Mouse (Mus musculus): ENCODE measurements around the gene Tcf20. TPM values are rescaled to one million over a fixed set of nuclear protein-coding genes. Genes with fewer than 3 reads are reported as not detected.

Tcf20 gene
- total RNA-seq (2014; fragmentation: Nextera tagmentation) (52.2 and 56.9 TPM in 2 replicates), total RNA-seq (2017) (76.8 and 81.2 TPM in 2 replicates)

DNA sequence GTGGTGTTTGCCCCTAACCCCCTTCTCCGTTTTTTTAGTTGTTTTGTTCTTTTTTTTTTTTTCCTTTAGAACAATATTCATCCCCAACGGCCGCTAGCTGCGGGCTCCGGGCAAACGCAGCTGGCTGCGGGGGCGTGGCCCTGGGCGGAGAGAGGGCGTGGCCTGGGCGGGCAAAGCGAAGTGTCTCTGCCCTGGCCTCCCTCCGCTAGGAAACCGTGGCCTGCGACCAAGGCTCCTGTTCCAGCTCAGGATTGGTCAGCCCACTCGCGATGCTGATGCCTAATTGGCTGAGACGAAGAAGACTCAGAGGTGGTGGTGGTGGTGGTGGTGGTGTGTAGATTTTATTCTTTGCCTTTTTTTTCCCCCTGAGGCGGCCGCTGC is at the start of gene Tcf20:
Gene Tcf20 (minus strand): TSS at position 141 of the 381 bp plus-strand sequence.
- ATAC-seq (replicated peaks; ENCODE audit: poor library complexity, severe bottlenecking): peak; percentile 93

DNA sequence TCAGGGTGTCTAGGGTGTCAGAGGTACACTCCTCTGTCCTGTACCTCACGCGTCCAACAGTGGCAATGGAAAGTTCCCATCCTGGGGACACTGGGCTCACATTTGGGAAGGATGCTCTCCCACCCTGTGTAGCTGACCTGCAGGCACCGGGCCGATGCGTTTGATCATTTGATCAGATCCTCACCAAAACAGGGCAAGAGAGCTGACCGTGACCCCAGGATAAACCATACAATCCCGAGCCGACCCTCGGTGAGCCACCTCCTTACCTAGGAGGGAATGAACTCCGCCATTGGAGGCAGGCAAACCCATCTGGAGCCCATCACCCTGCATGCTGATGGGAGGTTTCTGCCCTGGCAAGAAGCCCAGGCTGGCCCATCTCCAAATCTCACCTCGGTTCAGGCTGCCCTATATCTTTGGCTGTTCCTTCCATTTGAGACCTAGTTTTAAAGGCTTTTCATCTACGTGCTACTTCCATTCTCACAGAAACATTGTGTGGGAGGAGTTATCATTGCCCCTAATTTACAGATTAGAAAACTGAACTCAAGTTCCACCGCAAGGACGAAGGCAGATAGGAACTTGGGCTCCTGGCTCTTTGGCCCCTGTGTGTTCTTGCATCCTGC is 49.3 kb upstream of the Tcf20 start:
- ATAC-seq (replicated peaks; ENCODE audit: poor library complexity, severe bottlenecking): no peak

- peak; percentile 61 for ATAC-seq (replicated peaks; ENCODE audit: poor library complexity, severe bottlenecking)
Measured at GRCm38 (mm10) chr15:83036089-83036488, 48.4 kb upstream of the Tcf20 start.

- no peak for ATAC-seq (replicated peaks; ENCODE audit: poor library complexity, severe bottlenecking)
Measured at GRCm38 (mm10) chr15:83034275-83034977, 46.8 kb upstream of the Tcf20 start.

DNA sequence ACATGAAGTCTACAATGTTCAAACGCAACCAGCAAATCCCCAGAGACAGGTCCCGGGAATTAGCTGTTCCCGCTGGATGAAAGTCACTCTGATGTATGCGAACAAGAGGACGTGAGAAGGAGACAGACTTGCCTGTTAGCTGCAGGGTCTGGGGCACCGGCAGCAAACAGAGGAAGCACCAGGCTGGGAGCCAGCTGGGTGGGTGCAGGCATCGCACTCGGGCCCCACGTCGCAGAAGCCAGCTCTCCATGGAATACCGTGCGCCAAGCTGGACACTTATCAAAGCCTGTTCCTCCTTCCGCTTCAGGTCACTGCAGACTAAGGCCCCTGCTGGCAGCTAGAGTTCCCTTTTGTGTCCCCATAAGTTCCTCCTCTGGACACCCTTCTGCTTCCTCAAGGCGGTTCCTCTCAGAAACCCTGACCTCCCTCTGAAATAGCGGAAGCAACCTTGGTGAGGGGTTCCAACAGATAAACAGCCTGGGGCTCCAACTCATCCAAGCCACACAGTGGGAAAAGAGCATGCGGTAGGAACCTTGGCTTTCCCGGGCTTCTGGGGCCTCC is 45.4 kb upstream of the Tcf20 start, which contains the start of gene Nfam1:
Gene Nfam1 (minus strand): TSS at position 326 of the 561 bp plus-strand sequence.
- peak; percentile 77 for ATAC-seq (replicated peaks; ENCODE audit: poor library complexity, severe bottlenecking)

DNA sequence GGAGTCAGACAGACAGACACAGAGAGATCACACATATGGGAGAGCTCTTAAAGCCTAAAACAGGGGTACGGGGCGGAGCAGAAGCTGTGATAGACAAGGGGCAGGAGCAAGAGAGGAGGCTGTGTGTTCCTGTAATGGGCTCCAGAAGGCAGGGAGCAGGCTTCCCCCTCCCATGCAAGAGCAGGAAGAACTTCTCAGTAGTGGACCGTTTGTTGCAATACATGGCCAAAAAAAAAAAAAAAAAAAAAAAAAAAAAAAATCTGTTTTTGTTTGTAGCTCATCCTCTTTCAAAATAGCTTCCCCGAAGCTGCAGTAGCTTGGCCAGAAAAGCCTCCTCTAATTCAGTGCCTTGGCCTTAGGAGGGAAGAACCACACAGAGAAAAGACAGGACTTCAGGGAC is 43.2 kb upstream of the Tcf20 start:
- ATAC-seq (replicated peaks; ENCODE audit: poor library complexity, severe bottlenecking): peak; percentile 65

DNA sequence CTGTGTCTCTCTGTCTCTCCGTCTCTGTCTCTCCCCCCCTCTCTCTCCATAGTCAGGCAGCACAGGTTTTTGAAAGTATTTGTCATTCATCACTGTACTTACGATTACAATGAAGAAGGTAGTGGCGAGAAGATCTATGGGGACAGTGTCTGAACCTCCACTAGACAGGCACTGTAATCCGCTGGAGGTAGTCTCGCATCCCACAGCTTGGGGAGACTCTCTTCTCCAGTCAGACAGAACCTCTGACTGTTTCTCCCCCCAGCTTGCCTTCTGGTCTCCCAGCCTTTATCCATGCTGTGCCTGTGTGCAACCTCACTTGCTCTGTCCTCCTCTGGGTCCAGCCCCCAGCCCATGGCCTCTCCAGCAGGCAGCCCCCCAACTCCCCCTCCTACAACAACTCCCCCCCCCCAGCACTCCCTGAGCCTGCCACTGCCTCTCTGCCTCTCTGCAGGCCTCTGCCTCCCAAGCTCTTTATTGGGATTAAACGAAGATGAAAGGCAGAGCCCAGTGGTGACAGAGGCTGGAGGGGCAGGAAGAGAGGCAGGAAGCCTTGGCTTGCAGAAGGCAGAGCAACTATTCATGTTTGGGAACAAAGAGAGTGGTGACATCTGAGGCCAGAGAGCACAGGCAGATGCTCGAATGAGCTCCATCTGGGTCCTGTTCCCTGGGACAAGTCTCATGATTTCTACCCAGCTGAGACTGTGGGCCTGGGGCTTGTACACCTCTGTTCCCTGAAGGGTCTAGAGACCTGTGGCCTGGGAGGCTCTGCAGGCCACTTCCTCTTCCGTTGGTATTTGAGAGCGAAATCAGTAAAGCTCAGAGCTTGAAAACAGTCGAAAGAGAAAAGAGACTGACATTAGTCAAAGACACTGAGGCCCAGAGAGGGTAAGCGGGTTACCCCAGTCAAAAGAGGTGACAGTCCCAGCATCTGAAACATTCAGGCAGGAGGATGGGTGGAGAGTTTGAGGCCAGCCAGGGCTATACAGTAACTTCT is 42.4 kb upstream of the Tcf20 start:
- no peak; the same call in 1 of the 2 replicates for ATAC-seq (replicated peaks; ENCODE audit: poor library complexity, severe bottlenecking)

DNA sequence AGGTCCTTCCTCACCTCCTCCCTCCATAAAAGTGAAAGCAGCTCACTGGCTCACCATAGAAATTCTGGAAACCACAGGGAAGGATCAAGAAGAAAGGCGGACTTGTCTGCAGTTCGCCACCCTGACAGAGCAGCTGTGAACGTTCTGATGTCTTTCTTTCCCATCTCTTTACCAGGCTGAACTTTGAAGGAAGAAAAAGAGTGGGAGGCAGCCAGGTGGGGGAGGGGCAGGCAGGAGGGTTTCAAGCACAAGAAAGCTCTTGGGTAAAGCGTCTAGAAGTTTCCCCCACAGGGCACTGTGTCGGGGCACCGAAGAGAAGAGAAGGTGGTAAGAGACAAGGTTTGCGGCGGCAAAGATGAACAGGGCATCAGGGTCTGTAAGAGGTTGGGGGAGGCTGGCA is 38.5 kb upstream of the Tcf20 start:
- no peak for ATAC-seq (replicated peaks; ENCODE audit: poor library complexity, severe bottlenecking)

GRCm38 (mm10) chr15:83025041-83025760 is 37.5 kb upstream of the Tcf20 start:
- ATAC-seq (replicated peaks; ENCODE audit: poor library complexity, severe bottlenecking): no peak

DNA sequence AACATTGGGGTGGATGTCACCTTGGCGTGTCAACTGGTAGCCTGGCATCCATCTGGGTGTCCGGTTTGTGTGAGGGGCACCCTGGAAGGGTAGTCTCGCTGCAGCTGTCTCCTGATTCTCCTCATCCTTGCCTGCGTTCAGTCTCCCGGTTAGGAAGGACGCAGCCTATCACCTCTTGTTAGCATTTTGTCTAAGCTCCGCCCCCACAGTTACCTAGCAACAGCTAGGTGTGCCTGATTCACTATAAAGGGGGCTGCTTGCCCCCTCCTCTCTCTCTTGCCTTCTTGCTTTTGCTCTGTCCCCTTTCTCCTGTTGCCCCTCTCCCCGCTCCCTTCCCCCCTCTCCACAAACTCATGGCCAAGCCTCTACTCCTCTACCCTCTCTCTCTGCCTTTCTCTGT is 35.3 kb upstream of the Tcf20 start:
- no peak for ATAC-seq (replicated peaks; ENCODE audit: poor library complexity, severe bottlenecking)

GRCm38 (mm10) chr15:83010990-83011664 is 23.5 kb upstream of the Tcf20 start:
- no peak for ATAC-seq (replicated peaks; ENCODE audit: poor library complexity, severe bottlenecking)

DNA sequence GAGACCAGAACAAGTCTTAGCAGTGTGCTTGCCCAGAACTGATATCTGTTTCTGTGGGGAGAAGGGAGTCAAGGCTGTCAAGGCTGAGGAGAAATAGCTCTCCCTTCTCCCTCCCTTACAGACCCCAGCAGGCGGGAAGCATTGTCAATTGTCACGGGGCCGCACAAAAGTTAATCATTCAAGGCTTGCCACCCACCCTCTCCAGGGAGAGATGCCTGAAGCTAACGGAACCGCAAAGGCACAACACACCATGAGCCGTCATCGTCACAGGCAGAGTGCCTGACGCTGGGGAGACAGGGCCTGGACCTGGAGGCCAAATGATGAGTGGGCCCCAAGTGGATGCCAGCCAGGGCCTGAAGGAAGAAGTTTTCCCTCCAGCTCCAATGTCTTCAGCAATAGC is 22.8 kb upstream of the Tcf20 start:
- no peak for ATAC-seq (replicated peaks; ENCODE audit: poor library complexity, severe bottlenecking)

GRCm38 (mm10) chr15:83009532-83009931 is 21.9 kb upstream of the Tcf20 start:
- peak; percentile 93 for ATAC-seq (replicated peaks; ENCODE audit: poor library complexity, severe bottlenecking)

GRCm38 (mm10) chr15:83008761-83009423 is 21.2 kb upstream of the Tcf20 start:
- ATAC-seq (replicated peaks; ENCODE audit: poor library complexity, severe bottlenecking): peak; percentile 35

DNA sequence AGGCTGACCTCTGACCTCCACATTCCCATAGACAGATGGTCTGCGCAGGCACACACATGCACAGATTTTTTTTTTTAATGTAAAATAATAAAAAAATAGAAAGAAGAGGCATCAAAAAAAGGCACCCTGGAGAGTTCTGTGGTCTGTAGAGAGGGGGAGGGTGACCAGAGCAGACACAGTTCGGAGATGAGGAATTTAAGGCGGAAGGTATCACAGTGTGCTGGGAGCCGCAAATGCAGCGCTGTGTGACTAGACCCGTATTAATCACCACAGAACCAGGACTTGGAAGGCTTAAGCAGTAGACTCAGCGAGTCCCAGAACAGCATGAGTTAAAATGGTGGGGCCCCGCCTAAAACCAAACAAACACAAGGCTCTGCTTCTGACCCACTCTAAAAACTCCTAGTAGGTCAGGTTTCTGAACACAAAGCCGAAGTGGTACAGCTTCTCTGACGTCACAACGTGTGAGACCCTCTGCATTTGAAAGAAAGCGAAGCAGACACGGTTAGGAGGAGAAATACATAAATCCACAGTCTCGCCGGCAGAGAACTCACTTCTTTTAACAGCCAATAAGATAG is 19.8 kb upstream of the Tcf20 start:
- no peak for ATAC-seq (replicated peaks; ENCODE audit: poor library complexity, severe bottlenecking)

DNA sequence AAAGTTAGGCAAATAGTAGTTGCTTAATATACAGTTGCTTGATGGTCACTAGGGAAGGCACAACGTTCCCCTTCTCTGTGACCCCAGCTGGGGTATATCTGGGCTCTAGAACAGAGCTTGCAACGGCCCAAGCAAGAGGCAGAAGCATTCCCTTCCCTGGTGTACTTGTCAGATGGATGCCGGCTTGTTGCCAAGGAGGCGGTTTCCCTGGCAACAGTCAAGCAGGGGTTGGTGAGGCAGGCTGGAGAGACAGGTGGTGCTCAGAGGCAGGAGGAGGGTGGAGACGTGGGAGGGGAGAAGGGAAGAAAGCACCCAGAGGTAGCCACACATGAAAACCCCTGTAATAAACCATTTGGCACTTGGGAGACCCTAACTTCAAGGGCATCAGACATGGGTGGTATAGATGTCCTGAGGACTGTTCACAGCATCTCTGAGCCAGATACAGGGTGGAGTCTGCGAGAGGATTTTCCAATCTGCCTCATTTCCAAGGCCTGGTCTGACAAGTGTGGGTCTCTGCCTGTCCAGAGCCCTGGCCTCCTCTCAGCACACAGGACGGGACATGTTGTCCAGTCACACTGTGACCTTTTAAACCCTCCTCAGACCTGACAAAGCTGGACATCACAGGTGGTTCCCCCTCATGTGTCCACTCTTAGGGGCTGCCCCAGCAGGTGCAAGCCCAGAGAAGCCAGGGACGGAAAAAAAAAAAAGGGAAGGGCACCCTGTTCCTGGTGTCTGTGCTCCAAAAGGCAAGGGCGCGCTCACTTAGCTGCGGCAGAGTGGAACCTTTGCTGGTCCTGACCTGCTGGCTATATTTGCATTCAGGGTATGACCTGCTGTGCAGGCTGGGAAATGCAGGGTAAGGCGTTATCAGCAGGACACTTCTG is 15.2 kb upstream of the Tcf20 start:
- no peak for ATAC-seq (replicated peaks; ENCODE audit: poor library complexity, severe bottlenecking)

- ATAC-seq (replicated peaks; ENCODE audit: poor library complexity, severe bottlenecking): peak; percentile 90
Measured at GRCm38 (mm10) chr15:82998811-82999221, 11.1 kb upstream of the Tcf20 start.
